Mouse (Mus musculus) heart, embryonic 14.5 days (tissue): Measurements from ENCODE around the gene E2f6. TPM values are rescaled to one million over a fixed set of nuclear protein-coding genes. Genes with fewer than 3 reads are reported as not detected.

Experiments
- ATAC-seq: fragments of 200-750 bp; cut with Nextera tagmentation; 2 replicates; pipeline ENCODE4 v1.8.0; 2017; ENCODE audit warnings: low read depth, moderate TSS enrichment; ENCODE audit not compliant: insufficient number of reproducible peaks, insufficient read depth, low FRiP score
- H3K27ac ChIP-seq, 2 experiments: fragments of 200-500 bp in 1 of 2; fragments of 300-500 bp in 1 of 2; sonication (generic) in 1 of 2; replicated peaks in 1 of 2; 2 replicates each; pipeline ENCODE4 v1.5.1; 2012 to 2014; ENCODE audit warnings: low read depth in 2 of 2, low read length in 2 of 2, control low read depth in 1 of 2, mild to moderate bottlenecking in 1 of 2, mixed read lengths in 1 of 2; ENCODE audit not compliant: control insufficient read depth in 1 of 2, insufficient read depth in 1 of 2
- H3K27me3 ChIP-seq: fragments of 300-500 bp; sonication (generic); 2 replicates; pipeline ENCODE4 v1.6.1; 2014; ENCODE audit warnings: mild to moderate bottlenecking, low read length, control low read depth; ENCODE audit not compliant: control insufficient read depth, insufficient read depth
- H3K36me3 ChIP-seq: fragments of 300-500 bp; sonication (generic); 2 replicates; pipeline ENCODE4 v1.6.1; 2014; ENCODE audit warnings: mild to moderate bottlenecking, control low read depth, low read length, mixed read lengths; ENCODE audit not compliant: control insufficient read depth, insufficient read depth
- H3K4me1 ChIP-seq, 2 experiments: fragments of 200-500 bp in 1 of 2; fragments of 300-500 bp in 1 of 2; sonication (generic) in 1 of 2; 2 replicates each; pipeline ENCODE4 v1.6.1; 2012 to 2014; ENCODE audit warnings: low read length in 2 of 2, control low read depth in 1 of 2, mixed read lengths in 1 of 2; ENCODE audit not compliant: control insufficient read depth in 2 of 2, insufficient read depth in 2 of 2
- H3K4me2 ChIP-seq: fragments of 300-500 bp; sonication (generic); 2 replicates; pipeline ENCODE4 v1.6.1; 2014; ENCODE audit warnings: mild to moderate bottlenecking, low read length
- H3K4me3 ChIP-seq, 2 experiments: fragments of 200-500 bp in 1 of 2; fragments of 300-500 bp in 1 of 2; sonication (generic) in 1 of 2; 2 replicates each; pipeline ENCODE4 v1.5.1; 2012 to 2014; ENCODE audit warnings: low read length in 2 of 2, mild to moderate bottlenecking in 2 of 2, control low read depth in 1 of 2, low read depth in 1 of 2, moderate library complexity in 1 of 2; ENCODE audit not compliant: control insufficient read depth in 1 of 2, insufficient read depth in 1 of 2
- H3K9ac ChIP-seq: fragments of 300-500 bp; sonication (generic); 2 replicates; pipeline ENCODE4 v1.6.1; 2014; ENCODE audit warnings: mild to moderate bottlenecking, low read length
- H3K9me3 ChIP-seq: fragments of 300-500 bp; sonication (generic); 2 replicates; pipeline ENCODE4 v1.6.1; 2016; ENCODE audit warnings: low read length, control low read depth; ENCODE audit not compliant: control insufficient read depth
- WGBS: fragments of 180-500 bp; shearing (Covaris S2); extraction: QIAGEN DNeasy Blood & Tissue Kit; methylation state at CpG from one replicate; pipeline ENCODE4 v1.1.7; 2014; 5-methylcytosine and 5-hydroxymethylcytosine counted together
- polyA plus RNA-seq: library from polyadenylated mRNA; unstranded; fragments of >200 nt; fragmentation: Nextera tagmentation; extraction: Ambion mirVana; gene quantifications from 2 replicates; pipeline ENCODE4 v1.2.1, GENCODE M21; 2014

Gene E2f6
- polyA plus RNA-seq, 1 experiment from 2014 or later = 57.3 TPM

- H3K4me2 ChIP-seq = no peak overlapping the region
- H3K36me3 ChIP-seq = no peaks in the 10 kb centered on the region
- H3K4me3 ChIP-seq = no peak overlapping the region
- no peak overlapping the region for H3K9ac ChIP-seq
- H3K9me3 ChIP-seq = 0 out of 2 replicates have a peak, but pooled peaks cover 5% of the 10 kb centered on the region
- ATAC-seq = no peak
- WGBS = 80% methylated on average over 4 of the region's 4 CpGs
- peaks cover 8 to 26% of the 10 kb centered on the region in 2 experiments for H3K4me1 ChIP-seq
- H3K27me3 ChIP-seq = no peaks in the 10 kb centered on the region
- no peak overlapping the region for H3K27ac ChIP-seq
Observed at GRCm38 (mm10) chr12:16837766-16838165, 27.0 kb downstream of the E2f6 start.

- WGBS = 19% methylated on average over 8 of the region's 8 CpGs
- peak; percentile 22; the same call in 1 of the 2 replicates for ATAC-seq
- Histone ChIP-seq H3K27me3 (no peaks in the 10 kb centered on the region), H3K4me2 (no peak overlapping the region), H3K4me3 (no peak overlapping the region), H3K27ac (peak overlapping the region; percentile 37 to 39; a peak in 3 of 4 replicates), H3K36me3 (no peaks in the 10 kb centered on the region), H3K9me3 (0 out of 2 replicates have a peak, but pooled peaks cover 5% of the 10 kb centered on the region), H3K9ac (no peak overlapping the region), H3K4me1 (peaks cover 8 to 34% of the 10 kb centered on the region in 2 experiments)
Observed at GRCm38 (mm10) chr12:16840842-16841782, 30.3 kb downstream of the E2f6 start.

GRCm38 (mm10) chr12:16844623-16845592 is 34.1 kb downstream of the E2f6 start:
- no peak overlapping the region for H3K4me2 ChIP-seq
- no peaks in the 10 kb centered on the region for H3K27me3 ChIP-seq
- peak; percentile 76 for ATAC-seq
- no peak overlapping the region for H3K9ac ChIP-seq
- H3K36me3 ChIP-seq = no peaks in the 10 kb centered on the region
- no peak overlapping the region for H3K4me3 ChIP-seq
- H3K9me3 ChIP-seq = no peaks in the 10 kb centered on the region
- WGBS = 46% methylated on average over 14 of the region's 14 CpGs
- H3K27ac ChIP-seq = peak overlapping the region; percentile 41 to 75; a peak in 2 of 4 replicates
- peaks cover 10 to 29% of the 10 kb centered on the region in 2 experiments for H3K4me1 ChIP-seq

- Histone ChIP-seq H3K27ac (peak overlapping the region in 1 of 2 experiments; percentile 4; a peak in 1 of 4 replicates), H3K36me3 (no peaks in the 10 kb centered on the region), H3K9ac (no peak overlapping the region)
Observed at GRCm38 (mm10) chr12:16847204-16847792, 36.5 kb downstream of the E2f6 start.

GRCm38 (mm10) chr12:16848501-16848900 is 37.7 kb downstream of the E2f6 start:
- Histone ChIP-seq H3K27me3 (no peaks in the 10 kb centered on the region), H3K27ac (no peak overlapping the region), H3K4me2 (no peak overlapping the region), H3K4me3 (no peak overlapping the region), H3K36me3 (no peaks in the 10 kb centered on the region), H3K9me3 (no peaks in the 10 kb centered on the region), H3K4me1 (peaks cover 15 to 29% of the 10 kb centered on the region in 2 experiments), H3K9ac (no peak overlapping the region)
- WGBS = 90% methylated on average over 2 of the region's 2 CpGs
- no peak for ATAC-seq

More at GRCm38 (mm10) chr12:16847204-16847792, 36.5 kb downstream of the E2f6 start:
- no peak for ATAC-seq
- peaks cover 12 to 27% of the 10 kb centered on the region in 2 experiments for H3K4me1 ChIP-seq
- H3K4me2 ChIP-seq = no peak overlapping the region
- no peaks in the 10 kb centered on the region for H3K27me3 ChIP-seq
- 75% methylated on average over 4 of the region's 4 CpGs for WGBS
- H3K4me3 ChIP-seq = no peak overlapping the region
- no peaks in the 10 kb centered on the region for H3K9me3 ChIP-seq

GRCm38 (mm10) chr12:16849821-16850220 is 39.1 kb downstream of the E2f6 start:
- ATAC-seq = no peak
- H3K4me2 ChIP-seq = no peak overlapping the region
- no peaks in the 10 kb centered on the region for H3K36me3 ChIP-seq
- WGBS = 63% methylated on average over 2 of the region's 2 CpGs
- no peak overlapping the region for H3K4me3 ChIP-seq
- no peaks in the 10 kb centered on the region for H3K9me3 ChIP-seq
- no peaks in the 10 kb centered on the region for H3K27me3 ChIP-seq
- no peak overlapping the region for H3K27ac ChIP-seq
- no peak overlapping the region for H3K9ac ChIP-seq
- H3K4me1 ChIP-seq = peaks cover 19 to 32% of the 10 kb centered on the region in 2 experiments
